25 mouse cellular contexts compared by ENCODE assay signal in genomic region chr3:155381910-155382309, GRCm38 (mm10).
DNase-seq lines count a peak whose midpoint lies in the region; ATAC-seq lines count a peak whose summit lies in the region.
"Had no signal": no experiment of that assay in that cellular context is flagged by ENCODE, and none has a peak within 500 bp of the region (broad histone marks: within the 10 kb centered on the region; RNA-seq: fewer than 3 reads in every experiment).

No protein-coding gene starts in this region.

- no peaks in the 10 kb centered on the region for H3K36me3 ChIP-seq in hindbrain, embryonic 11.5 days (ENCODE audit: control insufficient read depth, insufficient read depth, low read length)
- H3K36me3 ChIP-seq: embryonic facial prominence, embryonic 12.5 days; G1E; heart, embryonic 15.5 days; hindbrain, embryonic 13.5 days; intestine, embryonic 15.5 days; limb, embryonic 10.5 days; liver, embryonic 12.5 days; lung, embryonic 15.5 days; midbrain, embryonic 12.5 days had no signal

- no peak overlapping the region for H3K9ac ChIP-seq in hindbrain, embryonic 11.5 days (ENCODE audit: low read depth, low read length)
- H3K9ac ChIP-seq: embryonic facial prominence, embryonic 12.5 days; heart, embryonic 15.5 days; hindbrain, embryonic 13.5 days; intestine, embryonic 15.5 days; liver, embryonic 12.5 days; lung, embryonic 15.5 days; midbrain, embryonic 12.5 days had no signal

- H3K4me2 ChIP-seq in hindbrain, embryonic 11.5 days (replicated peaks; ENCODE audit: low read depth, low read length), result no peak overlapping the region
- H3K4me2 ChIP-seq: embryonic facial prominence, embryonic 12.5 days; heart, embryonic 15.5 days; hindbrain, embryonic 13.5 days; intestine, embryonic 15.5 days; liver, embryonic 12.5 days; lung, embryonic 15.5 days; midbrain, embryonic 12.5 days had no signal

- H3K4me1 ChIP-seq in hindbrain, embryonic 11.5 days (replicated peaks; ENCODE audit: control insufficient read depth, insufficient read depth, low read length), result no peaks in the 10 kb centered on the region
- H3K4me1 ChIP-seq: embryonic facial prominence, embryonic 12.5 days; heart, embryonic 15.5 days; hindbrain, embryonic 13.5 days; intestine, embryonic 15.5 days; limb, embryonic 10.5 days; liver, embryonic 12.5 days; lung, embryonic 15.5 days; midbrain, embryonic 12.5 days had no signal

- H3K9me3 ChIP-seq in hindbrain, embryonic 11.5 days (ENCODE audit: control insufficient read depth, low read length), result no peaks in the 10 kb centered on the region
- H3K9me3 ChIP-seq: embryonic facial prominence, embryonic 12.5 days; G1E; heart, embryonic 15.5 days; hindbrain, embryonic 13.5 days; intestine, embryonic 15.5 days; limb, embryonic 10.5 days; liver, embryonic 12.5 days; lung, embryonic 15.5 days; midbrain, embryonic 12.5 days had no signal

- H3K27ac ChIP-seq in hindbrain, embryonic 11.5 days (ENCODE audit: low read depth, low read length), result no peak overlapping the region
- H3K27ac ChIP-seq: embryonic facial prominence, embryonic 12.5 days; heart, adult 2 months; heart, embryonic 15.5 days; hindbrain, embryonic 13.5 days; intestine, embryonic 15.5 days; limb, embryonic 10.5 days; liver, embryonic 12.5 days; lung, embryonic 15.5 days; macrophage; midbrain, embryonic 12.5 days; stomach, postnatal 0 days had no signal

- no peak overlapping the region for H3K4me3 ChIP-seq in hindbrain, embryonic 11.5 days (ENCODE audit: low read depth, low read length)
- H3K4me3 ChIP-seq: embryonic facial prominence, embryonic 12.5 days; heart, adult 2 months; heart, embryonic 15.5 days; hindbrain, embryonic 13.5 days; intestine, embryonic 15.5 days; limb, embryonic 10.5 days; liver, embryonic 12.5 days; lung, embryonic 15.5 days; midbrain, embryonic 12.5 days; myocyte had no signal

- H3K27me3 ChIP-seq in hindbrain, embryonic 11.5 days (ENCODE audit: control insufficient read depth, insufficient read depth, low read length), result no peaks in the 10 kb centered on the region
- H3K27me3 ChIP-seq: embryonic facial prominence, embryonic 12.5 days; heart, embryonic 15.5 days; hindbrain, embryonic 13.5 days; intestine, embryonic 15.5 days; liver, embryonic 12.5 days; lung, embryonic 15.5 days; midbrain, embryonic 12.5 days had no signal

- WGBS in hindbrain, embryonic 11.5 days, result 88% methylated on average over 4 of the region's 4 CpGs

- ATAC-seq in hindbrain, embryonic 11.5 days (ENCODE audit: low FRiP score), result no peak
- ATAC-seq: CD4-positive, CD25-positive, alpha-beta regulatory T cell, adult 4 months; intestine, embryonic 15.5 days; liver, embryonic 12.5 days had no signal

- peak; percentile 4 to 10 for DNase-seq in cerebellum, postnatal 10 days
- DNase-seq in cerebellum, postnatal 36 days, result no peak
- peak; percentile 22 for DNase-seq in left cerebral cortex, adult 11 months (ENCODE audit: low spot score)
- no peak for DNase-seq in left cerebral cortex, postnatal 4 days
- DNase-seq in layer of hippocampus, adult 8-10 months (ENCODE audit: low spot score in 2 of 2), result peak; percentile 4 to 8
- DNase-seq in right cerebral cortex, postnatal 25 days, result peak; percentile 14
- DNase-seq in hindbrain, embryonic 11.5 days (ENCODE audit: low spot score), result no peak
- DNase-seq in spleen, adult 12 weeks (ENCODE audit: low spot score), result no peak
- DNase-seq: cerebellum, adult 11-12 months; gastrocnemius, postnatal 10 days; heart, adult 2 months; thymus, postnatal 36 days had no signal

- intact Hi-C loops in left cerebral cortex, postnatal 4 days (cut with DNase I), result no loop called here

Comparison
In these comparisons a context has a peak if more than half of its experiments do, and no peak if none do; other contexts are left out.
1. DNase-seq: peak in cerebellum, postnatal 10 days (2 of 2), left cerebral cortex, adult 11 months (single experiment), layer of hippocampus, adult 8-10 months (2 of 2) and right cerebral cortex, postnatal 25 days (single experiment); none in cerebellum, postnatal 36 days (0 of 2), left cerebral cortex, postnatal 4 days (single experiment), hindbrain, embryonic 11.5 days (single experiment) and spleen, adult 12 weeks (single experiment).